Comparison of ENCODE assay signal across 37 mouse cellular contexts in genomic region chr9:57620674-57621073, GRCm38 (mm10). TPM values are rescaled to one million over a fixed set of nuclear protein-coding genes. Genes with fewer than 3 reads are reported as not detected.
"Had no signal": no experiment of that assay in that cellular context is flagged by ENCODE, and none has a peak within 500 bp of the region (broad histone marks: within the 10 kb centered on the region; RNA-seq: fewer than 3 reads in every experiment).

TSS of gene Lman1l (minus strand) at chr9:57620774.

- H3K4me3 ChIP-seq: heart, embryonic 10.5 days; heart, embryonic 13.5 days; heart, embryonic 15.5 days; hindbrain, embryonic 10.5 days; hindbrain, embryonic 12.5 days; hindbrain, embryonic 15.5 days; intestine, embryonic 15.5 days; layer of hippocampus, adult 2 months; left cerebral cortex, adult 2 months; limb, embryonic 10.5 days; limb, embryonic 12.5 days; liver, embryonic 13.5 days; liver, embryonic 15.5 days had no signal

- H3K9me3 ChIP-seq: heart, embryonic 10.5 days; heart, embryonic 13.5 days; heart, embryonic 15.5 days; hindbrain, embryonic 10.5 days; hindbrain, embryonic 12.5 days; hindbrain, embryonic 15.5 days; intestine, embryonic 15.5 days; limb, embryonic 10.5 days; limb, embryonic 12.5 days; liver, embryonic 13.5 days; liver, embryonic 15.5 days had no signal

- H3K4me2 ChIP-seq: heart, embryonic 13.5 days; heart, embryonic 15.5 days; hindbrain, embryonic 12.5 days; hindbrain, embryonic 15.5 days; intestine, embryonic 15.5 days; limb, embryonic 12.5 days; liver, embryonic 11.5 days; liver, embryonic 13.5 days; liver, embryonic 15.5 days had no signal

- H3K9ac ChIP-seq: heart, embryonic 13.5 days; heart, embryonic 15.5 days; hindbrain, embryonic 12.5 days; hindbrain, embryonic 15.5 days; intestine, embryonic 15.5 days; limb, embryonic 12.5 days; liver, embryonic 13.5 days; liver, embryonic 15.5 days had no signal

- ATAC-seq: hindbrain, postnatal 0 days; intestine, embryonic 15.5 days; intestine, postnatal 0 days had no signal

- H3K27me3 ChIP-seq: heart, embryonic 13.5 days; heart, embryonic 15.5 days; hindbrain, embryonic 12.5 days; hindbrain, embryonic 15.5 days; intestine, embryonic 15.5 days; limb, embryonic 12.5 days; liver, embryonic 13.5 days had no signal

- H3K27ac ChIP-seq: heart, embryonic 10.5 days; heart, embryonic 13.5 days; heart, embryonic 15.5 days; hindbrain, embryonic 10.5 days; hindbrain, embryonic 12.5 days; hindbrain, embryonic 15.5 days; hindbrain, postnatal 0 days; intestine, embryonic 15.5 days; kidney, postnatal 0 days; layer of hippocampus, adult 2 months; left cerebral cortex, adult 2 months; limb, embryonic 10.5 days; limb, embryonic 12.5 days; liver, embryonic 13.5 days; liver, embryonic 15.5 days had no signal

- H3K4me1 ChIP-seq: heart, embryonic 13.5 days; heart, embryonic 15.5 days; hindbrain, embryonic 15.5 days; intestine, embryonic 15.5 days; limb, embryonic 10.5 days; limb, embryonic 12.5 days had no signal

- DNase-seq: gastrocnemius, postnatal 10 days; gastrocnemius, postnatal 25 days; heart, adult 18-20 months; heart, postnatal 14 days; heart, postnatal 36 days; kidney, adult 18-20 months; kidney, adult 8-10 months; kidney, postnatal 14 days; kidney, postnatal 4 days; liver; liver, embryonic 13.5 days had no signal

RNA-seq across cellular contexts. Expression of gene Lman1l, which starts in this region (rescaled TPM):
- total RNA-seq: gastrocnemius, adult 18-20 months; gastrocnemius, postnatal 10 days; gastrocnemius, postnatal 25 days; gastrocnemius, postnatal 4 days; granulocyte monocyte progenitor cell, adult 5-6 weeks; heart, postnatal 14 days; heart, postnatal 36 days; hindbrain, postnatal 0 days; layer of hippocampus, adult 2 months; layer of hippocampus, postnatal 10 days; layer of hippocampus, postnatal 25 days; left cerebral cortex, adult 2 months; left cerebral cortex, postnatal 14 days; left cerebral cortex, postnatal 36 days had no signal
- polyA plus RNA-seq: heart, embryonic 10.5 days; heart, embryonic 13.5 days; heart, embryonic 15.5 days; heart, postnatal 0 days; hindbrain, embryonic 10.5 days; hindbrain, embryonic 12.5 days; hindbrain, embryonic 15.5 days; hindbrain, postnatal 0 days; intestine, embryonic 15.5 days; intestine, postnatal 0 days; kidney, embryonic 14.5 days; kidney, postnatal 0 days; limb, embryonic 10.5 days; limb, embryonic 12.5 days; limb, embryonic 14.5 days; liver, embryonic 11.5 days; liver, embryonic 15.5 days had no signal
